Mouse (Mus musculus) embryonic facial prominence, embryonic 11.5 days (tissue): Measurements from ENCODE around the gene Ush2a. TPM values are rescaled to one million over a fixed set of nuclear protein-coding genes. Genes with fewer than 3 reads are reported as not detected.

Experiments
- ATAC-seq: fragments of 200-750 bp; cut with Nextera tagmentation; replicated peaks from 2 replicates; pipeline ENCODE4 v1.8.0; 2017; ENCODE audit warnings: low read depth; ENCODE audit not compliant: insufficient number of reproducible peaks, low FRiP score, low TSS enrichment
- DNase-seq: peaks from one replicate; pipeline ENCODE4 v3.0.0-alpha.2; 2015; ENCODE audit warnings: low spot score
- H3K27ac ChIP-seq: fragments of 300-500 bp; sonication (generic); replicated peaks from 2 replicates; pipeline ENCODE4 v1.5.1; 2014; ENCODE audit warnings: mild to moderate bottlenecking, low read depth, low read length, control low read depth
- H3K27me3 ChIP-seq: fragments of 300-500 bp; sonication (generic); 2 replicates; pipeline ENCODE4 v1.6.1; 2014; ENCODE audit warnings: mild to moderate bottlenecking, low read length, moderate library complexity, mixed read lengths; ENCODE audit not compliant: control insufficient read depth, insufficient read depth
- H3K36me3 ChIP-seq: fragments of 300-500 bp; sonication (generic); replicated peaks from 2 replicates; pipeline ENCODE4 v1.6.1; 2014; ENCODE audit warnings: low read depth, mild to moderate bottlenecking, low read length, moderate library complexity, mixed read lengths; ENCODE audit not compliant: control insufficient read depth, insufficient read depth
- H3K4me1 ChIP-seq: fragments of 300-500 bp; sonication (generic); 2 replicates; pipeline ENCODE4 v1.6.1; 2014; ENCODE audit warnings: low read length, mixed read lengths; ENCODE audit not compliant: control insufficient read depth, insufficient read depth
- H3K4me2 ChIP-seq: fragments of 300-500 bp; sonication (generic); 2 replicates; pipeline ENCODE4 v1.6.1; 2014; ENCODE audit warnings: low read depth, mild to moderate bottlenecking, control low read depth, low read length, moderate library complexity
- H3K4me3 ChIP-seq: fragments of 300-500 bp; sonication (generic); 2 replicates; pipeline ENCODE4 v1.5.1; 2014; ENCODE audit warnings: low read depth, low read length, control low read depth
- H3K9ac ChIP-seq: fragments of 300-500 bp; sonication (generic); replicated peaks from 2 replicates; pipeline ENCODE4 v1.6.1; 2014; ENCODE audit warnings: mild to moderate bottlenecking, control low read depth, low read length
- H3K9me3 ChIP-seq: fragments of 300-500 bp; sonication (generic); replicated peaks from 2 replicates; pipeline ENCODE4 v1.6.1; 2016; ENCODE audit warnings: mild to moderate bottlenecking, low read length, inconsistent platforms, mixed read lengths; ENCODE audit not compliant: control insufficient read depth
- WGBS: fragments of 180-500 bp; shearing (Covaris S2); extraction: QIAGEN DNeasy Blood & Tissue Kit; methylation state at CpG from one replicate; pipeline ENCODE4 v1.1.7; 2014; 5-methylcytosine and 5-hydroxymethylcytosine counted together
- polyA plus RNA-seq: library from polyadenylated mRNA; unstranded; fragments of >200 nt; fragmentation: Nextera tagmentation; extraction: Ambion mirVana; gene quantifications from 2 replicates; pipeline ENCODE4 v1.2.1, GENCODE M21; 2014

Ush2a gene
- polyA plus RNA-seq, 1 experiment from 2014 or later = 0.07 TPM

GRCm38 (mm10) chr1:188333936-188334335 is 72.1 kb downstream of the Ush2a start:
- ATAC-seq = no peak
- H3K9me3 ChIP-seq = no peaks in the 10 kb centered on the region

GRCm38 (mm10) chr1:188347762-188348161 is 85.9 kb downstream of the Ush2a start:
- Histone ChIP-seq H3K4me2 (no peak overlapping the region), H3K9ac (no peak overlapping the region), H3K27ac (no peak overlapping the region), H3K4me1 (no peaks in the 10 kb centered on the region), H3K27me3 (no peaks in the 10 kb centered on the region), H3K36me3 (no peaks in the 10 kb centered on the region), H3K9me3 (no peaks in the 10 kb centered on the region), H3K4me3 (no peak overlapping the region)
- DNase-seq (no peak), ATAC-seq (no peak)
- 44% methylated on average over 2 of the region's 2 CpGs for WGBS

More at GRCm38 (mm10) chr1:188333936-188334335, 72.1 kb downstream of the Ush2a start:
- no peaks in the 10 kb centered on the region for H3K27me3 ChIP-seq
- H3K4me2 ChIP-seq = no peak overlapping the region
- H3K27ac ChIP-seq = no peak overlapping the region
- H3K4me1 ChIP-seq = no peaks in the 10 kb centered on the region
- no peak overlapping the region for H3K4me3 ChIP-seq
- H3K36me3 ChIP-seq = no peaks in the 10 kb centered on the region
- no peak overlapping the region for H3K9ac ChIP-seq
- WGBS = 81% methylated on average over 2 of the region's 2 CpGs
- no peak for DNase-seq

DNA sequence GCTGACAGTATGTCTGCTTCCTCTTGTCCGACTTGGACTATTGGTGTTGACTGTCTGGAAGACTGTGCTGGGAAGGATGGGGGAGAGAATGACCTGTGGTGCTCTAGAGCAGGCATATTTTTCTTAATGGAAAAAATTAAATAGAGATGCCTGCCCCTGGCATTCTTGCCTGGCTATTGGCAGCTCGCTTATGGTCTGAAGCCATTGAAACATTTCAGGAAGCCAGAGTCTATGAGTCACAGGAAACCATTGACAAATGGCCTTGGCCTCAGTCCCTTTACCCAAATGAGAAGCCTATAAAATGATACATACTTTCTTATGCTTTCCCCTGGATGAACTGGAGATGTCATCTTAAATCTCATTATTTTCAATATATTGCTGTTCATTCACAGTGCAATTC is 92.9 kb downstream of the Ush2a start:
- Histone ChIP-seq H3K27me3 (no peaks in the 10 kb centered on the region), H3K4me1 (no peaks in the 10 kb centered on the region), H3K9ac (no peak overlapping the region), H3K4me2 (no peak overlapping the region), H3K4me3 (no peak overlapping the region), H3K36me3 (no peaks in the 10 kb centered on the region), H3K27ac (no peak overlapping the region), H3K9me3 (no peaks in the 10 kb centered on the region)
- ATAC-seq = no peak
- DNase-seq = no peak
- 93% methylated on average over 2 of the region's 2 CpGs for WGBS

GRCm38 (mm10) chr1:188363548-188363947 is 101.7 kb downstream of the Ush2a start:
- Histone ChIP-seq H3K4me1 (no peaks in the 10 kb centered on the region), H3K36me3 (no peaks in the 10 kb centered on the region), H3K9me3 (no peaks in the 10 kb centered on the region), H3K27ac (no peak overlapping the region), H3K4me2 (no peak overlapping the region), H3K9ac (no peak overlapping the region), H3K4me3 (no peak overlapping the region), H3K27me3 (no peaks in the 10 kb centered on the region)
- ATAC-seq (no peak), DNase-seq (no peak)
- whole genome bisulfite sequencing = 92% methylated on average over 3 of the region's 3 CpGs

DNA sequence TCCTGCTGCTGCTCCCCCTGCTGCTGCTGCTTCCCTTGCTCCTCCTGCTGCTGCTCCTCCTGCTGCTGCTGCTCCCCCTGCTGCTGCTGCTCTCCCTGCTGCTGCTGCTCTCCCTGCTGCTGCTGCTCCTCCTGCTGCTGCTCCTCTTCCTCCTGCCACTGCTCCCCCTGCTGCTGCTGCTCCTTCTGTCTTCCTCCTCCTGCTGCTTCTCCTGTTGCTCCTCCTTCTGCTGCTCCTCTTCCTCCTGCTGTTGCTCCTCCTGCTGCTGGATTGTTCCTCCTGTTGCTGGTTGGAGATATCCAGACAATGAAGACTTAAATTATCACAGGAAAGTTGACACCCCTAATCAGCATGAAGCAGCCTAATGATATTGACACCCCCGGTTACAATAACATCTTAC is 123.4 kb downstream of the Ush2a start:
- 79% methylated on average over 1 of the region's 1 CpGs for WGBS
- no peak overlapping the region for H3K27ac ChIP-seq
- no peaks in the 10 kb centered on the region for H3K4me1 ChIP-seq
- DNase-seq (no peak), ATAC-seq (no peak)
- H3K4me2 ChIP-seq = no peak overlapping the region
- no peaks in the 10 kb centered on the region for H3K27me3 ChIP-seq
- no peaks in the 10 kb centered on the region for H3K9me3 ChIP-seq
- H3K4me3 ChIP-seq = no peak overlapping the region
- H3K36me3 ChIP-seq = no peaks in the 10 kb centered on the region
- H3K9ac ChIP-seq = no peak overlapping the region

DNA sequence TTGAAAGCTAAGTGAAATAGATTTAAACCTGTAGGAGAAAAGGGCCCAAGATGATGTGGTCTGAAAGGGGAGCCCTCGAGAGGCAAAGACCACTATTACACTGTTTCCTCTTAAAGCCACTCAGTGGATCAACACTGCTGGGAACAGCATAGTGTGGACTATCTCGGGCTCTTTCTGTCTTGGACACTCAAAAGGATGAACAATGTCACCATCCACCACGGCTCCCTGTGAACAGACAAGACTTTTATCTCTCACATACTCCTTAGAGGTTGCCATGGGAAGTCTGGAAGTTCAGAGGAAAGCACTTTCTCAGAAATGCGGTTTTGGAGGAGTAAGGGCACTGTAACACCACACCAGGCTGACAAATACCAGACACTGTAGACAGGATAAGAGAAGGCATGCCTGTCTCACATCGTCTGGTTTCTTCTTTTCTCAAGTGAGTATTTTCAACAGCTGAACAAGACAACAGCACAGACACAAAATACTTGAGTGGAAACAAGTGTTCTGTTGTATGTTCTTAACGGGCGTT is 124.0 kb downstream of the Ush2a start:
- ATAC-seq = no peak
- H3K4me1 ChIP-seq = no peaks in the 10 kb centered on the region
- 71% methylated on average over 7 of the region's 7 CpGs for WGBS
- H3K9me3 ChIP-seq = no peaks in the 10 kb centered on the region
- no peak overlapping the region for H3K4me3 ChIP-seq
- DNase-seq = no peak
- H3K9ac ChIP-seq = no peak overlapping the region
- no peaks in the 10 kb centered on the region for H3K27me3 ChIP-seq
- no peak overlapping the region for H3K4me2 ChIP-seq
- no peaks in the 10 kb centered on the region for H3K36me3 ChIP-seq
- H3K27ac ChIP-seq = no peak overlapping the region

DNA sequence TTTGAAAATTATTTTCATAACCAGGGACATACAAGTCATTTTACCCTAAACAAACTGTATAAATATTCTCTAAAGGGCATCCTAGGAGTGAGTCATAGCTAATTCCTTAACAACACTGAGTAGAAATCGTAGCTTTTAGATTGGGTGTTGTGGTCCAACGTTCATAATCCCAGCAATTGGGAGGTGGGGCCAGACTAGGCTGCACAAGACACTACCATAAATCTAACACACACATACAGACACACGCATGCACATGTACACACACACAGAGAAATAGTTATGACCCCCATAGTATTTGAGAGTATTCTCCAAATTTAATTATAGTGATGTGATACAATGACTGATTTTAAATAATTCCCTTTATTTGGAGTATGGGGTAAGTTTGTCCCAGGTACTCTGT is 125.5 kb downstream of the Ush2a start:
- ATAC-seq = no peak
- no peak overlapping the region for H3K4me2 ChIP-seq
- WGBS = 80% methylated on average over 3 of the region's 3 CpGs
- H3K4me3 ChIP-seq = no peak overlapping the region
- H3K27ac ChIP-seq = no peak overlapping the region
- H3K9me3 ChIP-seq = no peaks in the 10 kb centered on the region
- H3K36me3 ChIP-seq = no peaks in the 10 kb centered on the region
- no peaks in the 10 kb centered on the region for H3K27me3 ChIP-seq
- no peaks in the 10 kb centered on the region for H3K4me1 ChIP-seq
- H3K9ac ChIP-seq = no peak overlapping the region
- DNase-seq = no peak

DNA sequence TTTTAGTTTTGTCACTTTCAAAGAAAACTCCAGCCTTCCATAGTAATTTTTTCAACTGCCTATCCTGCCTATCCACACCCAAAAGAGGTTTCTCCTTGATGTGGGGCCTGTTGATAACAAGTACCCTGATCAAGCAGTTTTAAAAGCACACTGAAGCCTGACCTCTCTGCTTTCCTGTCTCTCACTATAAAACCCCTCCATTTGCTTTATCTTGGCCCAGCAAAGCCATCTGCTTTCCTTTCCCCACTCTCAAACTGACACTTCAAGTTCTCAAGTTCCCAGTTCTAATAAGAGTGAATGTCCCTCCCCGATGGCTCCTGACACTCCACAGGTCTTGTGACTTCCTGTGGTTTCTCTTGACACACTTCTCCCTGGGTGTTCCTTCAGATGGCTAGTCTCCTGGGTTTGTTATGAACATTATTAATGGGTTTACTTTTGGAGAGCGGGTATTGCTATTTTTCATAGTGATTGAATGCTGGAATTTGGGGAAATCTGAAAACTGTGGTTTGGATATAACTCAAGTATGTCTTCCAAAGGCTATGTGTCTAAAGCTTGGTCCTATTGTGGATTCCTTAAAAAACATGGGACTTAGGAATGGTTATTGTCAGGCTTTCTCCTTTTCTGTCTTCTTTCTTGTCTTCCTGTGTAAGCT is 126.1 kb downstream of the Ush2a start:
- H3K27me3 ChIP-seq = no peaks in the 10 kb centered on the region
- no peak for ATAC-seq
- 68% methylated on average over 2 of the region's 2 CpGs for WGBS

More for the DNA sequence above, 126.1 kb downstream of the Ush2a start:
- H3K4me1 ChIP-seq = no peaks in the 10 kb centered on the region
- no peak overlapping the region for H3K27ac ChIP-seq
- H3K4me2 ChIP-seq = no peak overlapping the region
- DNase-seq = no peak
- H3K36me3 ChIP-seq = no peaks in the 10 kb centered on the region
- H3K9me3 ChIP-seq = no peaks in the 10 kb centered on the region
- H3K4me3 ChIP-seq = no peak overlapping the region
- no peak overlapping the region for H3K9ac ChIP-seq
